Mouse (Mus musculus): ENCODE measurements around the gene Pakap. TPM values are rescaled to one million over a fixed set of nuclear protein-coding genes. Genes with fewer than 3 reads are reported as not detected.

Gene Pakap
- polyA plus RNA-seq, 1 experiment from 2014 or later: 21.8 TPM

- Histone ChIP-seq H3K4me2 (replicated peaks; ENCODE audit: low read depth, low read length) (no peak overlapping the region), H3K4me1 (ENCODE audit: insufficient read depth, low read length) (peaks cover 25% of the 10 kb centered on the region), H3K27me3 (ENCODE audit: insufficient read depth, low read length) (no peaks in the 10 kb centered on the region), H3K4me3 (ENCODE audit: low read length) (no peak overlapping the region), H3K9ac (replicated peaks; ENCODE audit: low read length) (no peak overlapping the region), H3K9me3 (ENCODE audit: low read length) (no peaks in the 10 kb centered on the region), H3K27ac (ENCODE audit: low read length) (no peak overlapping the region), H3K36me3 (ENCODE audit: insufficient read depth, low read length) (no peaks in the 10 kb centered on the region)
- WGBS: 77% methylated on average over 9 of the region's 9 CpGs
- ATAC-seq (ENCODE audit: low FRiP score, low TSS enrichment): no peak
These were observed 261.2 kb downstream of the Pakap start for GRCm38 (mm10) chr4:57829131-57829530.

DNA sequence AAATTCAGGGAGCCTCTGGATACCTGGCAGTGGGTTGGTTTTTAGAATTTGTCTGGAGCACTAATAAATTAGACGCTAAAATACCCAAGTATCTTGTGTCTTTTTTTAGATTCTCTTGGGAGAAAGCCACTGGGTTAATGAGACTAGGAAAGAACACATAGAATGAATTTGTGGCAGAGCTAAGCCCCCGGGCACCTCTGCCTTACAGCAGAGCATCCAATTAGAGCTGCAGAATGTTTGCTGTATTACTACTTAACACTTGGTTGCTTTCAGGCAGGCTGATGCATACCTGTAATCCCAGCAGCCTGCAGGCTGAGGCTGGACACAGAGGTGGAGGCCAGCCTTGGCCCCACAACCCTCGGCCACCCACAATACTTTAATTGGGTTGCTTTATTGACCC lies 261.8 kb downstream of the Pakap start:
- 69% methylated on average over 3 of the region's 3 CpGs for WGBS

GRCm38 (mm10) chr4:57832318-57832717 lies 264.3 kb downstream of the Pakap start:
- no peak for ATAC-seq (ENCODE audit: low FRiP score, low TSS enrichment)
- 31% methylated on average over 7 of the region's 7 CpGs for WGBS
- H3K27ac ChIP-seq (ENCODE audit: low read length): no peak overlapping the region
- H3K4me3 ChIP-seq (ENCODE audit: low read length): no peak overlapping the region
- no peaks in the 10 kb centered on the region for H3K9me3 ChIP-seq (ENCODE audit: low read length)
- no peaks in the 10 kb centered on the region for H3K27me3 ChIP-seq (ENCODE audit: insufficient read depth, low read length)
- no peak overlapping the region for H3K4me2 ChIP-seq (replicated peaks; ENCODE audit: low read depth, low read length)
- no peaks in the 10 kb centered on the region for H3K36me3 ChIP-seq (ENCODE audit: insufficient read depth, low read length)
- H3K4me1 ChIP-seq (ENCODE audit: insufficient read depth, low read length): peaks cover 20% of the 10 kb centered on the region
- H3K9ac ChIP-seq (replicated peaks; ENCODE audit: low read length): no peak overlapping the region

More for the DNA sequence above, 261.8 kb downstream of the Pakap start:
- Histone ChIP-seq H3K27ac (ENCODE audit: low read length) (no peak overlapping the region), H3K36me3 (ENCODE audit: insufficient read depth, low read length) (no peaks in the 10 kb centered on the region), H3K4me2 (replicated peaks; ENCODE audit: low read depth, low read length) (no peak overlapping the region), H3K27me3 (ENCODE audit: insufficient read depth, low read length) (no peaks in the 10 kb centered on the region), H3K9me3 (ENCODE audit: low read length) (no peaks in the 10 kb centered on the region), H3K4me3 (ENCODE audit: low read length) (no peak overlapping the region), H3K4me1 (ENCODE audit: insufficient read depth, low read length) (peaks cover 21% of the 10 kb centered on the region), H3K9ac (replicated peaks; ENCODE audit: low read length) (no peak overlapping the region)
- ATAC-seq (ENCODE audit: low FRiP score, low TSS enrichment): no peak

GRCm38 (mm10) chr4:57833060-57833459 lies 265.1 kb downstream of the Pakap start:
- H3K36me3 ChIP-seq (ENCODE audit: insufficient read depth, low read length): no peaks in the 10 kb centered on the region
- peaks cover 20% of the 10 kb centered on the region for H3K4me1 ChIP-seq (ENCODE audit: insufficient read depth, low read length)
- no peak for ATAC-seq (ENCODE audit: low FRiP score, low TSS enrichment)
- H3K9ac ChIP-seq (replicated peaks; ENCODE audit: low read length): no peak overlapping the region
- H3K27me3 ChIP-seq (ENCODE audit: insufficient read depth, low read length): no peaks in the 10 kb centered on the region
- no peak overlapping the region for H3K27ac ChIP-seq (ENCODE audit: low read length)
- no peak overlapping the region for H3K4me2 ChIP-seq (replicated peaks; ENCODE audit: low read depth, low read length)
- 69% methylated on average over 4 of the region's 4 CpGs for WGBS
- H3K4me3 ChIP-seq (ENCODE audit: low read length): no peak overlapping the region
- H3K9me3 ChIP-seq (ENCODE audit: low read length): no peaks in the 10 kb centered on the region

DNA sequence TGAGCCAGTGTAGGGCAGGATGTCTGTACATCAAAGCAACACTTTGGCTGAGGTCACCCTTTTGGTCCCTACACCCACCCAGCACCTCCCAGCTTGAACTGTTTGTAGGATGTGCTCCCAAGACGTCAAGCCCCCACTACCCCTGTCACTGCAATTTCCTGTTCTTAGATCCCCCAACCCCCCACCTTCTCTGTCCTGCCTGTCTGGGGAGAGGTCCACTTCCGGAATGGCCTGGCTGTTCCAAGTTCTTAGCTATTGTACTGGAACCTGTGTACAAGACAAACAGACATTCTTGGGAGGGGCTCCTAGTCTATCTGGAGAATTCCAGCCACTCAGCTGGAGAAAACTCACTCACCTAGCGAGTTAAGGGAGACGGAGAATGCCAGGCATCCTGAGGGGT lies 266.2 kb downstream of the Pakap start:
- Histone ChIP-seq H3K9me3 (ENCODE audit: low read length) (no peaks in the 10 kb centered on the region), H3K4me1 (ENCODE audit: insufficient read depth, low read length) (peaks cover 20% of the 10 kb centered on the region), H3K4me3 (ENCODE audit: low read length) (no peak overlapping the region), H3K9ac (replicated peaks; ENCODE audit: low read length) (no peak overlapping the region), H3K36me3 (ENCODE audit: insufficient read depth, low read length) (no peaks in the 10 kb centered on the region), H3K27me3 (ENCODE audit: insufficient read depth, low read length) (no peaks in the 10 kb centered on the region), H3K27ac (ENCODE audit: low read length) (no peak overlapping the region), H3K4me2 (replicated peaks; ENCODE audit: low read depth, low read length) (no peak overlapping the region)
- 53% methylated on average over 4 of the region's 4 CpGs for WGBS
- ATAC-seq (ENCODE audit: low FRiP score, low TSS enrichment): 0 out of 2 replicates have a peak, but pooled peaks have one; percentile 37

DNA sequence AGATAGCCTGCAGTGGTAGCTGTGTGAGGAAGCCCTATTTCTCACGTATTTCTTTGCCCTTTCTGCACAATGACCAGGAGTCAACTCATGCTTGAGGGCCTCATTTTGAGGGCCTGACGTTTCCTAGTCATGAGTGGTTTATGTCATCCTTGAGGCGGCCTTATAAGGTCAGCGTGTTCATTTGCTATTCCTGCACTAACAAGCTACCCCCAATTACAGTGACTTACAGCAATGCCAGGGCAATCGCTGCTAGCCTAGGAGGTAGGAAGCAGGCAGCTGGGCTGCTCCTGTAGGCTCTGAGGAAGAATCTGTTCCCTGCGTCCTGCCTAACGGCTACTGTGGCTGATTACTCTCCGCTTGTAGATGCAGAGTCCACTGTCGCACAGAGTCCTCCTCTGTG lies 269.1 kb downstream of the Pakap start:
- peaks cover 16% of the 10 kb centered on the region for H3K4me1 ChIP-seq (ENCODE audit: insufficient read depth, low read length)
- no peak for ATAC-seq (ENCODE audit: low FRiP score, low TSS enrichment)

DNA sequence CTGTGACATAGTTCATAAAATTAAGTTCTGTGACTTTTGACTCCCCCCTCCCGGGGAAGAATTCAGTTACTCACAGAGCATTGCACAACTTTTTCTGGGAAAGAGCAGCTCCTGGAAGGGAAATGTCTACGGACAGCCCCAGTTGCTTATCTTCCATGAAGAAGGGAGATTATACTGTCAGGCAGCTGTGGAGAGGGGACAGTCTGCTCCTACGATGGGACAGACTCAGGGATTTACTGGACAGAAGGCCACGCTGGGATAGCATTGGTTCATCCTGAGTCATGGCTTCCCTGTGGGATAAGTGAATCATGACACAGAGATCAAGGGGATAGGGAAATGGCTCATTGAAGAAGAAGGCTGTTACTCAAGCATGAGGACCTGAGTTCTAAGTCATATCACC lies 271.4 kb downstream of the Pakap start:
- no peak overlapping the region for H3K4me3 ChIP-seq (ENCODE audit: low read length)
- ATAC-seq (ENCODE audit: low FRiP score, low TSS enrichment): no peak
- H3K9ac ChIP-seq (replicated peaks; ENCODE audit: low read length): no peak overlapping the region
- no peak overlapping the region for H3K27ac ChIP-seq (ENCODE audit: low read length)
- 61% methylated on average over 4 of the region's 4 CpGs for WGBS
- H3K36me3 ChIP-seq (ENCODE audit: insufficient read depth, low read length): no peaks in the 10 kb centered on the region
- H3K4me1 ChIP-seq (ENCODE audit: insufficient read depth, low read length): no peaks in the 10 kb centered on the region; the same call in 1 of the 2 replicates
- H3K9me3 ChIP-seq (ENCODE audit: low read length): no peaks in the 10 kb centered on the region
- H3K27me3 ChIP-seq (ENCODE audit: insufficient read depth, low read length): no peaks in the 10 kb centered on the region
- H3K4me2 ChIP-seq (replicated peaks; ENCODE audit: low read depth, low read length): no peak overlapping the region

More for the DNA sequence above, 269.1 kb downstream of the Pakap start:
- Histone ChIP-seq H3K36me3 (ENCODE audit: insufficient read depth, low read length) (no peaks in the 10 kb centered on the region), H3K9ac (replicated peaks; ENCODE audit: low read length) (no peak overlapping the region), H3K4me2 (replicated peaks; ENCODE audit: low read depth, low read length) (no peak overlapping the region), H3K4me3 (ENCODE audit: low read length) (no peak overlapping the region), H3K27me3 (ENCODE audit: insufficient read depth, low read length) (no peaks in the 10 kb centered on the region), H3K27ac (ENCODE audit: low read length) (no peak overlapping the region), H3K9me3 (ENCODE audit: low read length) (no peaks in the 10 kb centered on the region)
- 63% methylated on average over 9 of the region's 9 CpGs for WGBS

- H3K9me3 ChIP-seq (ENCODE audit: low read length): no peaks in the 10 kb centered on the region
- H3K4me1 ChIP-seq (ENCODE audit: insufficient read depth, low read length): peaks cover 17% of the 10 kb centered on the region
- no peak for ATAC-seq (ENCODE audit: low FRiP score, low TSS enrichment)
- no peaks in the 10 kb centered on the region for H3K36me3 ChIP-seq (ENCODE audit: insufficient read depth, low read length)
- H3K4me2 ChIP-seq (replicated peaks; ENCODE audit: low read depth, low read length): no peak overlapping the region
- H3K4me3 ChIP-seq (ENCODE audit: low read length): no peak overlapping the region
- H3K27me3 ChIP-seq (ENCODE audit: insufficient read depth, low read length): no peaks in the 10 kb centered on the region
- WGBS: 32% methylated on average over 1 of the region's 1 CpGs
- no peak overlapping the region for H3K9ac ChIP-seq (replicated peaks; ENCODE audit: low read length)
- no peak overlapping the region for H3K27ac ChIP-seq (ENCODE audit: low read length)
These were observed 273.9 kb downstream of the Pakap start for GRCm38 (mm10) chr4:57841911-57842310.

DNA sequence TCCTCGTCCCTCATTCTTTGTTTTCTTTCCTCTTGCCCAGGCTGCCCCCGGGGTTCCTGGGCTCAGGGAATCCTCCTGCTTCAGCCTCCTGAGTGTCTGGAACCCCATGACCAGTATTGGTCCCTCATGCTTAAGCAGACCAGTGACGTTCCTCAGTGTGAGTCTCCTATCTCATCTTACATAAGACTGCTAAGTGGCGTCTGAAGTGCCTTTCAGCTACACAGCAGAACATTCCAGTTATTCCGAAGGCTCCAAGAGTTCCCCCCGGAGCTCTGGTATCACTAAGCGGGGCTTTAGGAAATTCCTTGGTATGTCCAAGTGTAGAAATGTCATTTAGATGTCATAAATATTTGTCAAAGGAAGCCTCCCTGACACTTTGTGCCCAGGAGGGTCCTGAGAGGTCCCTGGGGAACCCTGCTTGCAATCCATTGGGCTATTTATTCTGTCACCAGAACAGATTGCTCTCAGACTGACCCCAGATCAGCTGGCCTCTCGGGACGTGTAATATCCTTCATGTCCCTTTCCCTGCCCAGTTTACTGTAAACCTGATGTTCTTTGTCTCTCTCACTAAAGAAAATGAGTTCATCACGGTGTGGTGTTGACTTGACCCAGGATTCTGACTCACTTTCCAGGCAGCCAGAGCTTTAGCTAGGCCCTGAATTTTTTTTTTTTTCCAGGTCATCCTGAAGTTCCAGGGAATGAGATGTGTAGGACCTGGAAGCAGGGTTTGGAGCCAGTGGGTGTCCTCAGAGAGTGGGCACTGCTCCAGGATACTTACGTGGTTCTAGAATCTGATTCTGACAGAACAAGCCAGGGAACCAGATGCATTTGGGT lies 274.7 kb downstream of the Pakap start:
- WGBS: 60% methylated on average over 11 of the region's 11 CpGs
- Histone ChIP-seq H3K36me3 (ENCODE audit: insufficient read depth, low read length) (no peaks in the 10 kb centered on the region), H3K4me1 (ENCODE audit: insufficient read depth, low read length) (peaks cover 24% of the 10 kb centered on the region), H3K4me3 (ENCODE audit: low read length) (no peak overlapping the region), H3K27ac (ENCODE audit: low read length) (no peak overlapping the region), H3K4me2 (replicated peaks; ENCODE audit: low read depth, low read length) (no peak overlapping the region), H3K9me3 (ENCODE audit: low read length) (no peaks in the 10 kb centered on the region), H3K9ac (replicated peaks; ENCODE audit: low read length) (no peak overlapping the region), H3K27me3 (ENCODE audit: insufficient read depth, low read length) (no peaks in the 10 kb centered on the region)
- no peak for ATAC-seq (ENCODE audit: low FRiP score, low TSS enrichment)

DNA sequence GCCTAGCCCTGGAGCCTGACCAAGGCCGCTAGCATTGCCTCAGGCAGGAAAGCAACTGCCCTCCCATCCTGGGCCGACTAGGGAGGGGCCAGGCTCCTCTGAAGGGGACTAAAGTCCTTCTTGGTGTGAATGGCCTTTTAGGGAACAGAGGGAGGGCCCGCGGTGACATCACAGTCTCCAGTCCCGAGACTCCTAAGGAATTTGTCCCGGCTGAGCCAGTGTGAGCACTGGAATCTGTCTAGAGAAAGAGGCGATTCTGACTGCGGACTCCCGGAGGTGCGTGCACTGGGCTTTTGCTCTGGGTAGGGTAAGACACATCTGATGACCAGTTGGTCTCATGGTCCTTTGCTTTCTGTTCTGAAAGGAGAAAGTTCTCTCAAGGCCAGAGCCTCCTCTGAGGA lies 277.1 kb downstream of the Pakap start:
- peak overlapping the region; percentile 93 for H3K27ac ChIP-seq (ENCODE audit: low read length)
- ATAC-seq (ENCODE audit: low FRiP score, low TSS enrichment): peak; percentile 94
- H3K4me2 ChIP-seq (replicated peaks; ENCODE audit: low read depth, low read length): peak overlapping the region; percentile 58
- peak overlapping the region; percentile 71 for H3K9ac ChIP-seq (replicated peaks; ENCODE audit: low read length)
- peaks cover 30% of the 10 kb centered on the region for H3K4me1 ChIP-seq (ENCODE audit: insufficient read depth, low read length)
- WGBS: under 1% methylated on average over 10 of the region's 10 CpGs
- no peaks in the 10 kb centered on the region for H3K27me3 ChIP-seq (ENCODE audit: insufficient read depth, low read length)
- H3K4me3 ChIP-seq (ENCODE audit: low read length): peak overlapping the region; percentile 51
- H3K9me3 ChIP-seq (ENCODE audit: low read length): no peaks in the 10 kb centered on the region
- peaks cover 2% of the 10 kb centered on the region; the same call in 1 of the 2 replicates for H3K36me3 ChIP-seq (ENCODE audit: insufficient read depth, low read length)
